Mouse (Mus musculus) myocyte (in vitro differentiated cells): ENCODE results near the gene Mut.

ENCODE experiments used
- POLR2A ChIP-seq: IDR thresholded peaks from one replicate; pipeline ENCODE4 v1.6.1; 2011; ENCODE audit warnings: low read depth, mild to moderate bottlenecking, control low read depth, moderate library complexity; ENCODE audit not compliant: insufficient read length
- TCF12 ChIP-seq: IDR thresholded peaks from one replicate; pipeline ENCODE4 v1.6.1; 2011; ENCODE audit warnings: mild to moderate bottlenecking, control low read depth; ENCODE audit not compliant: poor library complexity, insufficient read depth, severe bottlenecking
- TCF3 ChIP-seq: IDR thresholded peaks from one replicate; pipeline ENCODE4 v1.6.1; 2011; ENCODE audit warnings: low read depth, control low read depth; ENCODE audit not compliant: insufficient read length

DNA sequence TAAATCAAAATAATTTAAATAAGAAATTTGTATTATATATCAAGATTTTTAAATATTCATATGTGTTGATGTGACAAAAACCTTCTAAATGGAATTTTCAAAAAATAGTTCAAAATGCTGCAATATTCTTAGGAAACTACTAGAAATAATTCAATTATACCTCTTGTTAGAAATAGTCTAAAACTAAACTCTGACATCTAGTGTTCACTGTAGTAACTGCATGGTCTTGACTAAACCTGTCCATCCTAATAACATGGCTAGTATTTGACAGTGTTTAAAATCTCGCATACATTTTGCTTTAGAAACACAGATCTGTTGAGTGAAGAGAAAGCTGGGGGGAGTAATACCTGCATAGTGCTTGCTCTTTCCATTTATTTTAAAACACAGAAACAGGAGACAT lies 37.6 kb upstream of the Mut start:
- TF ChIP-seq POLR2A (no peak), TCF12 (no peak), TCF3 (no peak)
